Mouse (Mus musculus) brain, embryonic 14.5 days (tissue): ENCODE measurements around the gene Zbtb25. TPM values are rescaled to one million over a fixed set of nuclear protein-coding genes. Genes with fewer than 3 reads are reported as not detected.
A peak's percentile ranks its signal among the peaks of the same experiment; 100 is the strongest.

Experiments
- DNase-seq: peaks from one replicate; pipeline ENCODE4 v3.0.0-alpha.2; 2011; ENCODE audit warnings: low read depth
- CTCF ChIP-seq: fragments of 200-500 bp; IDR thresholded peaks from 2 replicates; pipeline ENCODE4 v1.5.1; 2012; ENCODE audit warnings: inconsistent platforms, mild to moderate bottlenecking, moderate library complexity, borderline replicate concordance; ENCODE audit not compliant: insufficient read depth, insufficient read length; ENCODE audit errors: extremely low read depth
- POLR2A ChIP-seq: fragments of 200-500 bp; IDR thresholded peaks from 2 replicates; pipeline ENCODE4 v1.6.1; 2012; ENCODE audit warnings: mild to moderate bottlenecking, inconsistent platforms, borderline replicate concordance; ENCODE audit not compliant: poor library complexity, insufficient read depth, insufficient read length, severe bottlenecking; ENCODE audit errors: extremely low read depth
- polyA plus RNA-seq: library from polyadenylated mRNA; depleted of rRNA; stranded (reverse); fragments of >200 nt; gene quantifications from 2 replicates; pipeline ENCODE4 v1.2.3, GENCODE M21; 2012

Zbtb25 gene
- polyA plus RNA-seq, 1 experiment: 22.3 TPM

DNA sequence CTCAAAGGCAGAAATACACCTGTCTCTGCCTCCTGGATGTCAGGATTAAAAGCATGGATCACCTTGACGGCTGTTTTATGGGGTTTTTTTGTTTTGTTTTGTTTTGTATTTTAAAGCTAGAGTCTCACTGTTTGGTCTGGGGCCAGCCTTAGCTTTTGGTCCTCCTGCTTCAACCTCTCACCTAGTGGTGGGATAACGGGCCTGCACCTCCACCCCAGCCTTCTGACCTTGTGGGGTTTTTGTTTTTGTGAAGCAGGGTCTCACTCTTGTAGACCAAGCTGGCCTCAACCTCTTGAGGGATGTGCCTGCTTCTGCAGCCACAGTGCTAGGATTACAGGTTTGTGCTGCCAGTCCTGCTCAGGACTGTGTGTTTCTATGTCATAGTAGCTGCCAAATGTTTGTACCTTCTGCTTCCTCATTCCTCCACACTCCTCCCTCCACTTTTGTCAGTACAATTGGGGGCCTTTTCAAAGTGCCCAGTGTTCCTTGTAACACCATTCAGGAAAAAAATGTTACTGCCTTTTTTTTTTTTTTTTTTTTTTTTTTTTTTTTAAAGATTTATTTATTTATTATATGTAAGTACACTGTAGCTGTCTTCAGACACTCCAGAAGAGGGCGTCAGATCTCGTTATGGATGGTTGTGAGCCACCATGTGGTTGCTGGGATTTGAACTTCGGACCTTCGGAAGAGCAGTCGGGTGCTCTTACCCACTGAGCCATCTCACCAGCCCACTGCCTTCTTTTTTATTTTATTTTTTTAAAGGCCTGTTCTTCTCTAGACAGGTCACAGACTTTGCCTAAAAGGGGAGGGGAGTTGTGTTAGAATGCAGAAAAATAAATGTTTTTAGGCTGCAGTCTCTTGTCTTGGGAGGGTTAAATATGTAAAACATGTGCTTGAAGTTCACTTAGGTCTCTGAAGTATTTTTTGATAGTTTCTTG is 3.7 kb upstream of the Zbtb25 start:
- TF ChIP-seq POLR2A (no peak), CTCF (peak; percentile 32; the same call in 1 of the 2 replicates)
- DNase-seq: no peak

DNA sequence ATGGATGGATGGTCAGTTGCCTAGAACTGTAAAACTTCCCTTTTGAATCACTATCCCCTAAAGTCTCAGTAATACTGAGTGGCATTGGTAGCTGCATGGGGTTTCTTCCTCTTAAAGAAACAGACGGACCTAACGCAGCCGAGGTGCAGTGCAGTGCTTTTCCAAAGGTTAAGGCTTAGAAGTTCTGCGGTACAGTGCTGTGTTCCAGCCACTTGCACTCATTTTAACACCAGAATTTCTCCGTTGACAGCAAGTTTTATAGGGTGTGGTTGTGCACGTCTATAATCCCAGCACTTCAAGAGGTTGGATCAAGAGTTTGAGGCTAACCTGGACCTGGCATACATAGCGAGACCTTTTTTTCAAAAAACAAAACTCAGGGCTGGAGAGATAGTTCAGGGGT is 2.6 kb upstream of the Zbtb25 start:
- no peak for DNase-seq
- TF ChIP-seq POLR2A (no peak), CTCF (no peak)

DNA sequence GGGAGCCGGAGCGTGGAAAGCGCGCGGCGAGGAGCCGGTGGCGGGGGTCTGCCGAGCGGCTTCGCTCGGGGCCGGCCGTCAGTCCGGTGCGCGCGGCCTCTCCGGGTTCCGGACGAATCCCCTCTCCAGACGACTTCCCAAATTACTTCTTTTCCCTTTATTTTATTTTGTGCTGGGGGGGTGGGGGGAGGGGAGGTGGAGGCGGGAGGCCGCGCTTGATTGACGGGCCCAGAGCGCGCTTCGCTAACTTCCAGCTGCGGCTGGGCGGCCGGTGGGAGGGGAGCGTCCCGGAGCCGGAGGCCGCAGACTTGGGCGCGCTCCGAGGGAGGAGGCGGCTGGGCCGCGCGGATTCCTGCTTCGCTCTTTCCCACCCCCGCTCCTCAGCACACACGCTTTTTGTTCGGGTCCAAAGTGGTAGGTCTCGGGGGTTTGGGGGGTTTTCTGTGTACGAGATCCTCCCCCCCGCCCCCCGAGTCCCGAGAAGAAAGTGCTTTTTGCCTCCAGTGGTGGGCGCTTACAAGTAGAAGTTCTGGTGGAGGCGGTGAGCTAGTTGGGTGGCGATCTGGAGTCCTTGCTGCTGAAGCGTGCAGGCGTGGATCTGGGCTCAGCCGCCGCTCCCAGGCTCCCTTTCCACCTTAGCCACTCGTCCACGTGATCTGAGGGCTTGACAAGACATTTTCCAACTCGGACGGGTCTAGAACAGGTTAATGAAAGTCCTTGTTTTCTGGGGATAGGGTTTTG is 1.6 kb upstream of the Zbtb25 start:
- DNase-seq: peak; percentile 83
- 0 out of 2 replicates have a peak, but pooled peaks have one; percentile 34 for TF ChIP-seq POLR2A
- TF ChIP-seq CTCF: no peak; the same call in 1 of the 2 replicates

DNA sequence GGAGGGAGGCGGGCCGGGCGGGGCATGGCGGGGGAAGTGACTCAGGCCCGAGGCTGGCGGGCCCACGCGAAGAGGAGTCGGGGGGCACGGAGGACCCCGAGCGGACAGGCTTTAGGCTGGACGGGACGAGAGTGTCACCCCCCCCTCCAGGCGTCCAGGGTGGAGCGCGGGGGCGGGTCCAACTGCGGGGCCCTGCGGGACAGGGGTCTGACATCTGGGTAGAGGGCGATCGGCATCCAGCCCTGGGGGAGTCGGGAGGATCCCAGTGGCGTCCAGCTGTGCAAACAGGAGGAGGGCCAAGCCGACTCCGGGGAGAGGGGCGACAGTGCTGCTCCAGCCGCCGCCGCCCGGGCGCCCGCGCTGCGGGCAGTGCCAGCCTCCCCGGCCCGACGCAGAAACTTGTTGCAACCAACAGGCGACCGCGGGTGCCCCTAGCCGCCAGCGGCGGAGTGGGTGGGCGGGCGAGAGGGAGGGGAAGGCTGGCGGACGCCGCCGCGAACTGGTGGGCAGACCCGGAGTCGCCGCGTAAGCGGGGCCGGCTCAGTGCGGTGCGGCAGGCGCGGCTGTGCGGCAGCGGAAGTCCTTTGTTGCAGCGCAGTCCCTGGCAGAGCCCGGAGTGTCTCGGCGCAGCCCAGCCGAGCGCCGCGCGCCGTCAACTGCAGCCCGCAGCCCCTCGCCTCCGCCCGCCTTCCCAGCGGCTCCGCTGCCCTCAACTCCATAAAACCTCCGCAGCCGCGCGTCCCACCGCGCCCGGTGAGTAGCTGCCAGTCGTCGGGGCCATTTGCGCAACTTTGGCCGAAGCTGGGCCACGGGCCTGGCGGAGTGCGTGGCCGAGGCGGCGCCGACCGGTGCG is 802 bp upstream of the Zbtb25 start, which contains the start of gene Zbtb1:
TSS of gene Zbtb1 (plus strand) at position 289 of the 853 bp plus-strand sequence.
- TF ChIP-seq CTCF (no peak), POLR2A (peak; percentile 82)
- peak; percentile 89 for DNase-seq

- TF ChIP-seq CTCF: no peak
- TF ChIP-seq POLR2A: no peak
- peak; percentile 80 for DNase-seq
Measured at GRCm38 (mm10) chr12:76368790-76369205, 604 bp downstream of the Zbtb25 start.

GRCm38 (mm10) chr12:76368201-76368789 is 1.1 kb downstream of the Zbtb25 start:
- no peak for DNase-seq
- TF ChIP-seq POLR2A (no peak), CTCF (no peak)

GRCm38 (mm10) chr12:76367096-76367995 is 2.1 kb downstream of the Zbtb25 start:
- DNase-seq: peak; percentile 63
- no peak for TF ChIP-seq CTCF
- TF ChIP-seq POLR2A: no peak

DNA sequence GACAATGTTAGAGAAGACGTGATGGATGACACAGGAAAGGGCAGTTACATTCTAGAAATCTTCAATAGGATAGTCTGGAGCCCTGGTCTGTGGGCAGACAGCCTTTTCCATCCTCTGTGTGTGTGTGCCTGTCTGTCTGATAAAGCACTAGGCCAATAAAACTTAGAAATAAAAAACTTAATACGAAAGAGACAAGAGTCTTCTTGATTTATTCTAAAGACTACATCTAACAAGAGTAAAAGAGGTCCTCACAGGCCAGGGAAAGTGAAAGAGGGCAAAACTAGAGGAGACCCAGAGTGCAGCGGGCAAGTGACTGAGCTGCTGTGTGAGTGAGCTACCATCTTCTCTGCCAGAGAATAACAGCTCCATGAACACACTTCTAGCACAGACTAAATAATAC is 3.1 kb downstream of the Zbtb25 start:
- TF ChIP-seq CTCF (no peak), POLR2A (no peak)
- DNase-seq: no peak

- DNase-seq: no peak
- no peak for TF ChIP-seq CTCF
- no peak for TF ChIP-seq POLR2A
Measured at GRCm38 (mm10) chr12:76362303-76362676, 7.1 kb downstream of the Zbtb25 start.
